In the genomic region with DNA sequence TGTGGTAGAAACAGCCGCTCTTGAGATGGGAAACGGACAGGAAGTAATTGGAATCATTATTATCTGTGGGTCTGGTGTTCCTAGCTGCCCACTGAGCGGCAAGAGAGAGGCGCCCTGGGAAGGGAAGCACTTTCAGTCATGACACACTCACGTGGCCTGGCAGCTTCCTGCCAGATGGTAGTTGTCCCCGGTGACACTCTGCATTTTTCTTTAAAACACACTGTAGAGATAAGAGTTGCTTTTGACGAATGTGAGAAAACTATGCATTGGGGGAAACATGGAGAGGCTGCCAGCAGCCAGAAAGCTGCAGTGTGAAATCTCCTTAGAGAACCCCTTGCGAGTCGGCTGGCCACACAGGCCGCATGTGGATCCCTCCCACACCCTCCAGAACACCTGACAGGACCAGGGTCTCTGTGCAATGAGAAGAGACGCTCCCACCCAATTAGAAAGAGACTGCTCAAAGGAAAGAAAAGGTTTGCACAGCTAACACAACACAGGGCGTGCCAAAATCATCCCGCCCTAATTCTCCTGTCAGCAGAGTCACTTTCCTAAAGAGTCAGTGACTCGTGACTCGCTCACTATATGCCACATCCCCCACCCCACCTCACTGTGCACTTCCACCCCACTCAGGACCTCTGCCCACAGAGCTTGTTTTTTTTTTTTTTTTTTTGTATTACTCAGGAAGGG, we compare ENCODE assay signal across 8 mouse cellular contexts.
A peak's percentile ranks its signal among the peaks of the same experiment; 100 is the strongest.
DNase-seq lines count a peak whose midpoint lies in the region; ATAC-seq and TF ChIP-seq lines count a peak whose summit lies in the region.

No protein-coding gene starts in this region.

- peaks cover 46% of the 10 kb centered on the region for H3K4me1 ChIP-seq in spleen, adult 2 months (ENCODE audit: control insufficient read depth, insufficient read depth, insufficient read length)
- peaks cover 41% of the 10 kb centered on the region for H3K4me1 ChIP-seq in kidney, embryonic 15.5 days
- H3K4me1 ChIP-seq in midbrain, embryonic 13.5 days (replicated peaks): peaks cover 22% of the 10 kb centered on the region

- H3K4me2 ChIP-seq in kidney, embryonic 15.5 days: peak overlapping the region; percentile 10; the same call in 1 of the 2 replicates
- H3K4me2 ChIP-seq in midbrain, embryonic 13.5 days (replicated peaks): no peak overlapping the region

- 11% methylated on average over 15 of the region's 15 CpGs for WGBS in spleen, adult 2 months
- WGBS in kidney, embryonic 15.5 days: 16% methylated on average over 15 of the region's 15 CpGs
- 63% methylated on average over 15 of the region's 15 CpGs for WGBS in midbrain, embryonic 13.5 days

- H3K27me3 ChIP-seq in spleen, adult 2 months (ENCODE audit: control insufficient read depth, insufficient read depth, low read length): no peaks in the 10 kb centered on the region
- H3K27me3 ChIP-seq in kidney, embryonic 15.5 days: no peaks in the 10 kb centered on the region
- no peaks in the 10 kb centered on the region for H3K27me3 ChIP-seq in midbrain, embryonic 13.5 days

- TF ChIP-seq POLR2A in spleen, adult 2 months (IDR thresholded peaks at IDR 0.05; ENCODE audit: low read depth, low read length): no peak

- TF ChIP-seq CTCF in spleen, adult 2 months (IDR thresholded peaks at IDR 0.05; ENCODE audit: extremely low read depth, insufficient read depth, insufficient read length, insufficient replicate concordance): no peak

- peak; percentile 73 for ATAC-seq in kidney, embryonic 15.5 days (replicated peaks; ENCODE audit: low FRiP score)
- peak; percentile 40 for ATAC-seq in megakaryocyte progenitor cell, adult 5-6 weeks (replicated peaks; ENCODE audit: poor library complexity)
- no peak for ATAC-seq in midbrain, embryonic 13.5 days

- no peak overlapping the region for H3K9ac ChIP-seq in kidney, embryonic 15.5 days
- H3K9ac ChIP-seq in midbrain, embryonic 13.5 days (replicated peaks): no peak overlapping the region

- no peak overlapping the region for H3K4me3 ChIP-seq in spleen, adult 2 months (ENCODE audit: extremely low read depth, insufficient read depth, insufficient read length)
- H3K4me3 ChIP-seq in kidney, embryonic 15.5 days (replicated peaks): no peak overlapping the region
- H3K4me3 ChIP-seq in midbrain, embryonic 13.5 days (replicated peaks): no peak overlapping the region

- H3K36me3 ChIP-seq in spleen, adult 2 months (ENCODE audit: control insufficient read depth, insufficient read depth, low read length): no peaks in the 10 kb centered on the region
- H3K36me3 ChIP-seq in kidney, embryonic 15.5 days: no peaks in the 10 kb centered on the region
- H3K36me3 ChIP-seq in midbrain, embryonic 13.5 days: no peaks in the 10 kb centered on the region

- no peaks in the 10 kb centered on the region for H3K9me3 ChIP-seq in kidney, embryonic 15.5 days (replicated peaks)
- H3K9me3 ChIP-seq in midbrain, embryonic 13.5 days: no peaks in the 10 kb centered on the region

- DNase-seq in adrenal gland, postnatal 10 days: peak; percentile 47
- DNase-seq in adrenal gland, adult 8-10 months: no peak
- peak; percentile 64 to 74 for DNase-seq in spleen, adult 2 months (ENCODE audit: low read depth in 1 of 2, low spot score in 2 of 2)
- no peak for DNase-seq in spleen, postnatal 14 days (ENCODE audit: low spot score in 2 of 2)
- no peak for DNase-seq in cerebellum, adult 11-12 months

- peak overlapping the region; percentile 88 for H3K27ac ChIP-seq in spleen, adult 2 months (ENCODE audit: insufficient read depth, low read length)
- H3K27ac ChIP-seq in kidney, embryonic 15.5 days: peak overlapping the region; percentile 83
- H3K27ac ChIP-seq in midbrain, embryonic 13.5 days: no peak overlapping the region

Comparison
In these comparisons a context has a peak if more than half of its experiments do, and no peak if none do; other contexts are left out.
1. DNase-seq: peak in adrenal gland, postnatal 10 days (single experiment) and spleen, adult 2 months (2 of 2); none in adrenal gland, adult 8-10 months (single experiment), spleen, postnatal 14 days (0 of 2) and cerebellum, adult 11-12 months (single experiment).